Mouse (Mus musculus) T-helper 1 cell (primary cell): ENCODE data around the gene Dppa2.

Source experiments
- in situ Hi-C: fragments of 300-600 bp; cut with MboI, MseI; formaldehyde crosslinking; loops from one replicate; pipeline ENCODE4 v1.15.1; 2025; ENCODE audit warnings: high pct_unique_total_duplicates

Gene Dppa2

DNA sequence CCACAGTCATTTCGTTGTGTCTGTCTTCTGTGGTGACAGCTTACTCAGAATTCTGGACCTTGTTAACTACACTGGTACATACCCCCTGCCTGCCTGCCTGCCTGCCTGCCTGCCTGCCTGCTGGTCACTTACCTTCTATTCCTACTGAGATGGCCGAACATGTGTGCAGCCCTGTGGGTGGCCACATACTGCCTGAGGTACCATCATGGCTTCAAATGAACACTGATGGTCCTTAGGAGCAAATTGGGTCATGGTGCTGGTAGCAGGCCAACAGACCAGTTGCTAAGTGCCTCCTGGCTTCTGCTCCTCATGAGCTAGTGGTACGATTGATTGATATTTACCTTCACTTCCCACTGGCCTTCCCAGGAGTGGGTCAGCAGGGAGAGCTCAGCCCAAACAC is 28.1 kb downstream of the Dppa2 start:
- in situ Hi-C loops, result no loop called here

DNA sequence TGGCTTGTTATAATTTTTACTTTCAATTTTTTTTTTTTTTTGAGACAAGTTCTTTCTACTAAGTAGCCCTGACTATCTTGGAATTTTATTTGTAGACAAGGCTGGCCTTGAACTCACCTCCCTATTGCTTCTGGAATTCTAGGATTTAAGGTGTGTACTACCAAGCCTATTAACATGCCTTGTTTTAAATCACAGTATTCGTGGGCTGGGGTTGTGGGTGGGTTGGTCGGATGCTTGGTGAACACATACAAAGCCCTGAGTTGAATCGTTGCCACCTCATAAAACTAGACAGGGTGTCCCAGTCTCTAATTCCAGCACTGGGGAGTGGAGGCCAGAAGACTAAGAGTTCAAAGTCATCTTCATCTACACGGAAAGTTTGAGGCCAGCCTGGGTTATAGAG is 31.6 kb downstream of the Dppa2 start:
- in situ Hi-C loops, result no loop called here

DNA sequence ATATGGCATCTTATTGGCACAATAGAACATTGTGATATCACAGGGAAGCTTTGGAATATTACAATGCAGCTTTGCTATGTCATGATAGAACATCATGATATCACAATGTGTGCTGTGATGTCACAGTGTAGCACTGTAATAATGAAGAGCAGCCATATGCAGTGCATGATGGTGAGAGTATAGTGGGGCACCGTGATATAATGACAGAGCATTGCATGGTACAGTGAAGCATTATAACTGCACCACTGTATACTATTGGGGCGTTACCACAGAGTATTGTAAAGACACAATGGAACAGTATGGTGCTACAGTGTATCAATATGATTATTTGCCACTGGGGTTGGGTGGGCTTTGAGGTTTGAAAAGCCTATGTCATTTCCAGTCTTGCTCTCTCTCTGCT is 40.5 kb downstream of the Dppa2 start:
- in situ Hi-C loops, result no loop called here

DNA sequence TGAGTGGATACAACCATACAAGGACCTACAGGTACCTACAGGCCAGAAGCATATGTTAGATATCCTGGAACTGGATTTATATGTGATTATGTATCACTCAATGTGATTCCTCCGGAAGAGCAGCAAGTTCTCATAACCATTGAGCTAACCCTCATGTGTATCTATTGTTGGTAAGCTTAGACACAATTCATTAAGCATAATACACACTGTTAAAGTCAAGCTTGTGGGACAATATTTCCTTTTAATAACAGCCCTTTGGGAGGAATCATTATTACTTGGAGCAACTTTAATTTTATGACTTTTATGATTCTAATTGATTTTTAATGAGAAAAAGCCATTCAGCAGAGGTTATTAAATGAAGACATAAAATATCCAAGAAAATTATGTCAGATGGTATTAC is 43.5 kb downstream of the Dppa2 start:
- in situ Hi-C loops, result no loop called here

DNA sequence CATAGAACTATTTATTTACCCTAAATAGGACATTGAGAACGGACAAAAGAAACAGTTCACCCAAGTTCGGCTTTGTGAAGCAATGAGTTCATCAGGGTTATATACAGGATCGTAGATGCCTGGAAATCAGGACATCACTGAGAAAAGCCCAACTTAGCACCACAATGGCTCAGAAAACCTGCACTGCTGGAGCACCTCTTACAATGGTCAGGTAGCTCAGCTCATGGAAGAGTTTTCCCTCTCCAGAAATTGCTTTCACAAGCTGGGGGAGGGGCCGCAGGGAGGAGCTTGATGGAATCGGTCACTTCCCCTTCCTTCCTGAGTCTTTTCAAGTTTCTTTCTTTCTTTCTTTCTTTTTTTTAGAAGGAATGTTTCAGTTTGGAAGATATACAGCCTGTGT is 52.0 kb downstream of the Dppa2 start:
- in situ Hi-C loops, result no loop called here

DNA sequence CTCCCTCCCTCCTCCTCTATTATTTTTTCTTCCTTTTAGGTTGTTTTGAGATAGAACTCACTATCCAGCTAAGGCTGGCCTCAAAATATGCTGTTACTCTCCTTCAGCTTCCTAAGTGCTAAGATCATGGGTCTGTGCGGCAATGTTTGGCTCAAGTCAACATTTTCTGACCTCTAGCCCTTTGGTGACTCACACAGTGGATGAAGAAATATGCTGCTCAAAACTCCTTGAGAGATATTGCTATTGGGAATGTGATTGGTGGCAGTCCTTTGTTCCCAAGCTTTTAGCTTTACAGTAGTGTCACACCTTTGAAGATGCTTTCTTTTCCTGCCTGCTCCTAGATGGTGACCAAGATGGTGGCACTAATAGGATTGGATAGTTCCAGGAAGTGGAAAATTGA is 52.7 kb downstream of the Dppa2 start:
- in situ Hi-C loops, result no loop called here

DNA sequence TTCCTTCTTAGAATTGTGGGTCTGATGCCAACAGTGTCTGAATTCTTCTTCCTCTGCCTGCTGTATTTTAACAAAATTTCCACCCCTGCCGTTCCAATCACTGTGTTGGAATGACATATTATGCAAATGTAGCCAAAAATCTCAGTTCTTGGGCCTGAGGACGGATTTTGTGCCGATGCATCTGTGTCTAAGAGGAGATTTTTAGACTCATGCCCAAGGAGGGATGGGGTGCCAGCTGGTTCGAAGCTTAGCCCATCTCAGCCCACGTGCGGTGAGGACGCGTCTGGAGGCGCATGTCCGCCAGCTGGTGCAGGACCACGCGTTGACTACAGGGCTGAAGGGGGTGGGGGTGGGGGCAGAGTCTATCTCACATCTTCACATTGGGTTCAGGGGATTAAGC is 57.2 kb downstream of the Dppa2 start:
- in situ Hi-C loops, result no loop called here

DNA sequence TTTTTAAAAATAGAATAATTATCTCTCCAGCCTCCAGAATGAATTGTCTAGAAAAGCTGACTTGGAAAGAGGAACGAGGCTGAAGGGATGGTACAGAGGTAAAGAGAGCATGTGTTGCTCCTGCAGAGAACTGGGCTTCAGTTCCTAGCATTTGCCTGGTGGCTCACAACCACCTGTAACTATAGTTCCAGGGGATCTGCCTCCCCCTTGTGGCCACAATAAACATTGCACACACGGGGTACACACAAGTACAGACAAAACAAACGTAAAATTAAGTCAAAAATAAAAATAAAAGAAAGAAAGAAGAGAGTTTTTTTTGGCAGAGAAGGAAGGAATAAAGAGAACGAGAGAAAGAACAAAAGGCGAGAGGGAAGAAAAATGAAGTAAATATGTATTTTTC is 63.1 kb downstream of the Dppa2 start:
- in situ Hi-C loops, result no loop called here

DNA sequence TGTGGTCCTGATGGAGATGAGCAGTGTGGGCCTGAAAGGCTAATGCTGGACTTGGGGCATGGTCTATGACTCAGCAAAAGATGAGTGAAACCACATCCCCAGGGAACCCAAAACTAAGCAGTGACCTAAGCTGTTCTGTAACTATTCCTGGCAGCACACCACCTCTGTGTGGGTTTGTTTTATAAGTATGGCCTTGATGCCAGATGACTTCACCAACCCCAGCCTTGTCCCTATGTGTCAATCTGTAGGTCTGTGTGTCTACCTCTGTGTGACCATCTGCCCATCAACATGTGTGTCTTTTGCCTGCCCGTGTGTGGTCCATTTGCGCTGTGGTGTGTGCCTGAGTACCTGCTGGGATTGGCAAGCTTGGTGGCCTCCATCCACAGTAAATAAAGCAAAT is 64.4 kb downstream of the Dppa2 start:
- in situ Hi-C loops, result no loop called here
